Mouse (Mus musculus): ENCODE data around the gene Sspn. TPM values are rescaled to one million over a fixed set of nuclear protein-coding genes. Genes with fewer than 3 reads are reported as not detected.

Sspn gene
- polyA plus RNA-seq, 1 experiment, result 4.7 TPM

DNA sequence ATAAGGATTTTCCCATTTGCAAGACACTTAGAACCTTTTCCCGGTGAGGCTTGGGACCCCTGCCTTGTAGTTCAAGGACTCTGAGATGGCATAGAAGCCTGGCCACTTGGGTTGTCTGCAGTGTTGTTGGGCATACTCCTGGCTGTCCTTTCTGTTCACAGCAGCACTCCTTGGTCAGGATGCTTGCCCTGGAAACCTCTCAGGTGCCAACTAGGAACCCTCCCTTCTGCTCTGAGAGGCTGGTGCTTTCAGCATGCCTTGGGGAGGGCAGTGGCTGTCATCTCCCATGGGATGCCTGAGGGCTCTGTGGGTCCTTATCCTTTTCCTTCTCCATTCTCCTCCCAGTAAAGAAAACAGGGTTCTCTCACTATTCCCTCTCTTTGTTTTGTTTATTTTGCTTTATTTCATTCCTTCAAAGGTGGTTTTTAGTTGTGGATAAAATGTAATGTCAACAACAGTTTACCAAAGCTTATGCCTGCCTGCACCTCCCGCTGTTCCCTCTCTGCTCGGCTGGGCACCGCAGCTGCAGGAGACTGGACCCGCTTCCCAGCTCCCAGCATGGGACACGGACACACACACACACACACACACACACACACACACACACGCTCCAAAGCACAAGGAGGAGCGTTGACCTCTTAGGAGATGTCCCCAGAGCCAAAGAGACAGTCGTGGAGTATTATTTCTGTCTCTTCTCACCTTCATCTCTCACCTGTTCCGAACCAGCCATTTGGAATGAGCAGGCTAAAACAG lies 77.9 kb downstream of the Sspn start:
- no peak for TF ChIP-seq CTCF (IDR thresholded peaks at IDR 0.05; ENCODE audit: control insufficient read depth, insufficient read depth, insufficient read length)
- TF ChIP-seq MAX (IDR thresholded peaks at IDR 0.05), result no peak
- no peak for TF ChIP-seq CEBPB (IDR thresholded peaks at IDR 0.05; ENCODE audit: low read depth)
- no peak for TF ChIP-seq USF1 (IDR thresholded peaks at IDR 0.05; ENCODE audit: low read depth)
- TF ChIP-seq MYOG (IDR thresholded peaks at IDR 0.05; ENCODE audit: control insufficient read depth, extremely low read depth, insufficient read length), result no peak
- no peak for TF ChIP-seq FOSL1 (IDR thresholded peaks at IDR 0.05; ENCODE audit: insufficient read depth, low read length, poor library complexity, severe bottlenecking)
- TF ChIP-seq MYOD1 (IDR thresholded peaks at IDR 0.05; ENCODE audit: control insufficient read depth, insufficient read length, low read depth), result no peak
- no peaks in the 10 kb centered on the region for H3K79me2 ChIP-seq (ENCODE audit: control insufficient read depth, insufficient read depth)
- H3K36me3 ChIP-seq (ENCODE audit: control insufficient read depth, insufficient read depth), result no peaks in the 10 kb centered on the region
- no peaks in the 10 kb centered on the region for H3K79me3 ChIP-seq (ENCODE audit: low read depth)
- no peak overlapping the region for H3K4me3 ChIP-seq (ENCODE audit: insufficient read depth, poor library complexity, severe bottlenecking)
- H3K27me3 ChIP-seq (ENCODE audit: control insufficient read depth, insufficient read depth, insufficient read length), result no peaks in the 10 kb centered on the region
- H3ac ChIP-seq (ENCODE audit: control insufficient read depth, insufficient read length, low read depth), result no peak overlapping the region

DNA sequence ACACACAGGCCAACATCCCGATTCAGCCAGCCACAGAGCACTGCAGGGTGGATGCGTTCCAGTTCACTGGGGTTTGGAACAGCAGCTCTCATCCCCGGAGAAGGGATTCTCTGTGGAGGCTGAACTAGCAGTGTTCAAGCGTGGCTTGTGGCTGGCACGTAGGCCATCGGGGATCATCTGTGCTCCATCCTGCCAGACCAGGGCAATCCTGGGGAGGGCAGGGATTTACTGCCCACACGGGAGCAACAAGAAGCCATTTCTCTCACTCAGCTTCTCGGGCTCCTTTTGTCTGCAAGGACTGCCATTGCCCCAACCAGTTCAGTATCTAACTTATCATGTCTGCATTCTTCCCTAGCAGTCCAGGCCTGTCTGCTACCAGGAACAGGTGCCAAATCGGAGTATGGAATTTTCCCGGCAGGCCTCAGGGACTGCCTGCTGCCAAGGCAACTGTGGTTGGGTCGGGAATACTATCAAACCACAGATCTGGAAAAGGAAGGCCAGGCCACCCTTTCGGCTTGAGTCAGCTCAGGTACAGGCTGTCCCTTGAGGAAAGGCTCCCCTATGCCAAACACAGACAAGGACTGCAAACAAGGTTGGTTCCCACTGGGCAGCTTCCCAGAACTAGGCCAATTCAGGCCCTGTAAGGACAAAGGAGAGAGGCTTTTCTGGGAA lies 78.8 kb downstream of the Sspn start:
- no peak overlapping the region for H3K4me3 ChIP-seq (ENCODE audit: insufficient read depth, poor library complexity, severe bottlenecking)
- no peak overlapping the region for H3ac ChIP-seq (ENCODE audit: control insufficient read depth, insufficient read length, low read depth)
- H3K27me3 ChIP-seq (ENCODE audit: control insufficient read depth, insufficient read depth, insufficient read length), result no peaks in the 10 kb centered on the region
- no peaks in the 10 kb centered on the region for H3K79me3 ChIP-seq (ENCODE audit: low read depth)
- no peaks in the 10 kb centered on the region for H3K36me3 ChIP-seq (ENCODE audit: control insufficient read depth, insufficient read depth)
- no peaks in the 10 kb centered on the region for H3K79me2 ChIP-seq (ENCODE audit: control insufficient read depth, insufficient read depth)
- no peak for TF ChIP-seq MYOG (IDR thresholded peaks at IDR 0.05; ENCODE audit: control insufficient read depth, extremely low read depth, insufficient read length)
- TF ChIP-seq USF1 (IDR thresholded peaks at IDR 0.05; ENCODE audit: low read depth), result no peak
- TF ChIP-seq MYOD1 (IDR thresholded peaks at IDR 0.05; ENCODE audit: control insufficient read depth, insufficient read length, low read depth), result peak; percentile 80
- no peak for TF ChIP-seq CTCF (IDR thresholded peaks at IDR 0.05; ENCODE audit: control insufficient read depth, insufficient read depth, insufficient read length)

DNA sequence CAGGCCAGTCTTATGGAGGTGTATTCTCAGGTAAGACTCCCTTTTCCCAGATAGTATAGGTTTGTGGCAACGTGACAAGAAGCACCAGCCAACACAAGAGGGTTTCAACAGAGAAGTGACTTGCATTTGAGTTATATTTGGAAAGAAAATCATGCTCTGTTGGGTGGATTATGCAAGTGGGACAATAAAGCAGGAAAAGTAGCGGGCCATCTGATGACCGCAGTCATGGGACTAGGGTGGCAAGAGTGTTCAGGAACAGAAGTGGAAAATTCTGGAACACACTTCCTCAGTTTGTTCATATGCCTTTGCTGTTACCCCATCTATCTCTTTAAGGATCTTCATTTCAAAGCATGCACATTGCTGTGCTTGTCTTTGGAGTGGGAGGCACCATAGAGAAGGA lies 82.9 kb downstream of the Sspn start:
- TF ChIP-seq CEBPB (IDR thresholded peaks at IDR 0.05; ENCODE audit: low read depth), result no peak
- no peak for TF ChIP-seq FOSL1 (IDR thresholded peaks at IDR 0.05; ENCODE audit: insufficient read depth, low read length, poor library complexity, severe bottlenecking)
- no peak for TF ChIP-seq USF1 (IDR thresholded peaks at IDR 0.05; ENCODE audit: low read depth)
- no peaks in the 10 kb centered on the region for H3K27me3 ChIP-seq (ENCODE audit: control insufficient read depth, insufficient read depth, insufficient read length)
- H3K79me3 ChIP-seq (ENCODE audit: low read depth), result no peaks in the 10 kb centered on the region
- H3K36me3 ChIP-seq (ENCODE audit: control insufficient read depth, insufficient read depth), result no peaks in the 10 kb centered on the region
- H3K4me3 ChIP-seq (ENCODE audit: insufficient read depth, poor library complexity, severe bottlenecking), result no peak overlapping the region
- no peak overlapping the region for H3ac ChIP-seq (ENCODE audit: control insufficient read depth, insufficient read length, low read depth)
- H3K79me2 ChIP-seq (ENCODE audit: control insufficient read depth, insufficient read depth), result no peaks in the 10 kb centered on the region

Other genes with a start within 250 kb of the Sspn start
- 7.3 TPM for gene Rassf8, start 184.9 kb upstream of the Sspn start, polyA plus RNA-seq (2012; fragmentation: generic; extraction: Trizol)
- 3.9 TPM for gene Bhlhe41, start 66.1 kb upstream of the Sspn start, polyA plus RNA-seq (2012; fragmentation: generic; extraction: Trizol)

All from C2C12 (cell line).